Mouse (Mus musculus): Measurements from ENCODE around the gene Aspg. TPM values are rescaled to one million over a fixed set of nuclear protein-coding genes. Genes with fewer than 3 reads are reported as not detected.

The Aspg gene
- polyA plus RNA-seq, 1 experiment, result 3.2 TPM

- WGBS, result 85% methylated on average over 8 of the region's 8 CpGs
- DNase-seq, result no peak
- Histone ChIP-seq H3K4me3 (replicated peaks; ENCODE audit: insufficient read depth, low read depth, low read length) (no peak overlapping the region), H3K27ac (ENCODE audit: insufficient read depth, low read length) (no peak overlapping the region), H3K27me3 (ENCODE audit: control insufficient read depth, insufficient read depth, low read length) (no peaks in the 10 kb centered on the region; the same call in 1 of the 2 replicates), H3K4me1 (ENCODE audit: control insufficient read depth, insufficient read depth, low read length) (no peaks in the 10 kb centered on the region)
- no peak for TF ChIP-seq CTCF (IDR thresholded peaks at IDR 0.05; ENCODE audit: borderline replicate concordance, insufficient read depth, low read depth, low read length)
- TF ChIP-seq POLR2A (IDR thresholded peaks at IDR 0.05; ENCODE audit: borderline replicate concordance, insufficient read depth, low read length), result no peak
Measured at GRCm38 (mm10) chr12:112107685-112108084, 1.2 kb downstream of the Aspg start.

- WGBS, result 81% methylated on average over 11 of the region's 11 CpGs
- no peak for DNase-seq
- Histone ChIP-seq H3K27ac (ENCODE audit: insufficient read depth, low read length) (no peak overlapping the region), H3K27me3 (ENCODE audit: control insufficient read depth, insufficient read depth, low read length) (no peaks in the 10 kb centered on the region; the same call in 1 of the 2 replicates), H3K4me3 (replicated peaks; ENCODE audit: insufficient read depth, low read depth, low read length) (no peak overlapping the region), H3K4me1 (ENCODE audit: control insufficient read depth, insufficient read depth, low read length) (no peaks in the 10 kb centered on the region)
- TF ChIP-seq CTCF (IDR thresholded peaks at IDR 0.05; ENCODE audit: borderline replicate concordance, insufficient read depth, low read depth, low read length), result no peak
- no peak for TF ChIP-seq POLR2A (IDR thresholded peaks at IDR 0.05; ENCODE audit: borderline replicate concordance, insufficient read depth, low read length)
Measured at GRCm38 (mm10) chr12:112108696-112109445, 2.4 kb downstream of the Aspg start.

GRCm38 (mm10) chr12:112109701-112110100, 3.2 kb downstream of the Aspg start:
- Histone ChIP-seq H3K4me3 (replicated peaks; ENCODE audit: insufficient read depth, low read depth, low read length) (no peak overlapping the region), H3K4me1 (ENCODE audit: control insufficient read depth, insufficient read depth, low read length) (no peaks in the 10 kb centered on the region), H3K27me3 (ENCODE audit: control insufficient read depth, insufficient read depth, low read length) (no peaks in the 10 kb centered on the region; the same call in 1 of the 2 replicates), H3K27ac (ENCODE audit: insufficient read depth, low read length) (no peak overlapping the region)
- 78% methylated on average over 9 of the region's 9 CpGs for WGBS
- no peak for DNase-seq
- TF ChIP-seq CTCF (IDR thresholded peaks at IDR 0.05; ENCODE audit: borderline replicate concordance, insufficient read depth, low read depth, low read length) (no peak), POLR2A (IDR thresholded peaks at IDR 0.05; ENCODE audit: borderline replicate concordance, insufficient read depth, low read length) (no peak)

- no peak overlapping the region for H3K27ac ChIP-seq (ENCODE audit: insufficient read depth, low read length)
- no peak for DNase-seq
- TF ChIP-seq POLR2A (IDR thresholded peaks at IDR 0.05; ENCODE audit: borderline replicate concordance, insufficient read depth, low read length) (no peak), CTCF (IDR thresholded peaks at IDR 0.05; ENCODE audit: borderline replicate concordance, insufficient read depth, low read depth, low read length) (no peak)
- H3K4me3 ChIP-seq (replicated peaks; ENCODE audit: insufficient read depth, low read depth, low read length), result no peak overlapping the region
- no peaks in the 10 kb centered on the region; the same call in 1 of the 2 replicates for H3K27me3 ChIP-seq (ENCODE audit: control insufficient read depth, insufficient read depth, low read length)
- WGBS, result 80% methylated on average over 5 of the region's 5 CpGs
- H3K4me1 ChIP-seq (ENCODE audit: control insufficient read depth, insufficient read depth, low read length), result no peaks in the 10 kb centered on the region
Measured at GRCm38 (mm10) chr12:112111323-112111722, 4.8 kb downstream of the Aspg start.

GRCm38 (mm10) chr12:112112235-112112634, 5.8 kb downstream of the Aspg start:
- H3K27ac ChIP-seq (ENCODE audit: insufficient read depth, low read length), result no peak overlapping the region
- DNase-seq, result no peak
- 92% methylated on average over 6 of the region's 6 CpGs for WGBS
- H3K27me3 ChIP-seq (ENCODE audit: control insufficient read depth, insufficient read depth, low read length), result no peaks in the 10 kb centered on the region
- H3K4me3 ChIP-seq (replicated peaks; ENCODE audit: insufficient read depth, low read depth, low read length), result no peak overlapping the region
- TF ChIP-seq CTCF (IDR thresholded peaks at IDR 0.05; ENCODE audit: borderline replicate concordance, insufficient read depth, low read depth, low read length), result no peak
- TF ChIP-seq POLR2A (IDR thresholded peaks at IDR 0.05; ENCODE audit: borderline replicate concordance, insufficient read depth, low read length), result no peak
- H3K4me1 ChIP-seq (ENCODE audit: control insufficient read depth, insufficient read depth, low read length), result no peaks in the 10 kb centered on the region

- DNase-seq, result no peak
- WGBS, result 29% methylated on average over 13 of the region's 13 CpGs
Measured at GRCm38 (mm10) chr12:112112686-112113396, 6.4 kb downstream of the Aspg start.

GRCm38 (mm10) chr12:112113710-112114109, 7.2 kb downstream of the Aspg start:
- Histone ChIP-seq H3K27me3 (ENCODE audit: control insufficient read depth, insufficient read depth, low read length) (no peaks in the 10 kb centered on the region), H3K4me1 (ENCODE audit: control insufficient read depth, insufficient read depth, low read length) (no peaks in the 10 kb centered on the region), H3K4me3 (replicated peaks; ENCODE audit: insufficient read depth, low read depth, low read length) (no peak overlapping the region), H3K27ac (ENCODE audit: insufficient read depth, low read length) (no peak overlapping the region)
- 14% methylated on average over 7 of the region's 7 CpGs for WGBS
- TF ChIP-seq POLR2A (IDR thresholded peaks at IDR 0.05; ENCODE audit: borderline replicate concordance, insufficient read depth, low read length) (no peak), CTCF (IDR thresholded peaks at IDR 0.05; ENCODE audit: borderline replicate concordance, insufficient read depth, low read depth, low read length) (peak; percentile 99)
- peak; percentile 67 to 79 for DNase-seq

More at GRCm38 (mm10) chr12:112112686-112113396, 6.4 kb downstream of the Aspg start:
- no peak overlapping the region for H3K27ac ChIP-seq (ENCODE audit: insufficient read depth, low read length)
- H3K4me3 ChIP-seq (replicated peaks; ENCODE audit: insufficient read depth, low read depth, low read length), result no peak overlapping the region
- no peaks in the 10 kb centered on the region for H3K27me3 ChIP-seq (ENCODE audit: control insufficient read depth, insufficient read depth, low read length)
- TF ChIP-seq POLR2A (IDR thresholded peaks at IDR 0.05; ENCODE audit: borderline replicate concordance, insufficient read depth, low read length), result no peak
- TF ChIP-seq CTCF (IDR thresholded peaks at IDR 0.05; ENCODE audit: borderline replicate concordance, insufficient read depth, low read depth, low read length), result no peak
- no peaks in the 10 kb centered on the region for H3K4me1 ChIP-seq (ENCODE audit: control insufficient read depth, insufficient read depth, low read length)
